Mouse (Mus musculus) intestine, postnatal 0 days (tissue): ENCODE data around the gene Rora. TPM values are rescaled to one million over a fixed set of nuclear protein-coding genes. Genes with fewer than 3 reads are reported as not detected.

Experiments
- ATAC-seq: fragments of 200-750 bp; cut with Nextera tagmentation; 2 replicates; pipeline ENCODE4 v1.8.0; 2017; ENCODE audit warnings: mild to moderate bottlenecking, moderate TSS enrichment, moderate library complexity
- H3K27ac ChIP-seq: fragments of 300-500 bp; sonication (generic); 2 replicates; pipeline ENCODE4 v1.5.1; 2014; ENCODE audit warnings: mild to moderate bottlenecking, low read depth, low read length, moderate library complexity
- H3K27me3 ChIP-seq: fragments of 300-500 bp; sonication (generic); replicated peaks from 2 replicates; pipeline ENCODE4 v1.6.1; 2014; ENCODE audit warnings: low read length, mixed read lengths; ENCODE audit not compliant: control insufficient read depth, insufficient read depth
- H3K36me3 ChIP-seq: fragments of 300-500 bp; sonication (generic); 2 replicates; pipeline ENCODE4 v1.6.1; 2014; ENCODE audit warnings: mild to moderate bottlenecking, moderate library complexity; ENCODE audit not compliant: control insufficient read depth, insufficient read depth
- H3K4me1 ChIP-seq: fragments of 300-500 bp; sonication (generic); replicated peaks from 2 replicates; pipeline ENCODE4 v1.6.1; 2014; ENCODE audit warnings: antibody characterized with exemption, low read length, mixed read lengths; ENCODE audit not compliant: control insufficient read depth, insufficient read depth
- H3K4me2 ChIP-seq: fragments of 300-500 bp; sonication (generic); replicated peaks from 2 replicates; pipeline ENCODE4 v1.6.1; 2014; ENCODE audit warnings: low read depth, mild to moderate bottlenecking, moderate library complexity
- H3K4me3 ChIP-seq: fragments of 300-500 bp; sonication (generic); 2 replicates; pipeline ENCODE4 v1.5.1; 2014; ENCODE audit warnings: low read depth, low read length
- H3K9ac ChIP-seq: fragments of 300-500 bp; sonication (generic); 2 replicates; pipeline ENCODE4 v1.6.1; 2014; ENCODE audit warnings: mild to moderate bottlenecking, low read depth, low read length
- H3K9me3 ChIP-seq: fragments of 300-500 bp; sonication (generic); 2 replicates; pipeline ENCODE4 v1.6.1; 2016; ENCODE audit warnings: mixed run types; ENCODE audit not compliant: control insufficient read depth
- CTCF ChIP-seq: sonication (generic); IDR thresholded peaks from 2 replicates; pipeline ENCODE4 v1.5.1; 2016; ENCODE audit warnings: low read depth, mild to moderate bottlenecking, control low read depth, antibody characterized with exemption, moderate library complexity
- WGBS: fragments of 180-500 bp; shearing (Covaris S2); extraction: QIAGEN DNeasy Blood & Tissue Kit; methylation state at CpG from one replicate; pipeline ENCODE4 v1.1.7; 2014; 5-methylcytosine and 5-hydroxymethylcytosine counted together
- polyA plus RNA-seq: library from polyadenylated mRNA; unstranded; fragments of >200 nt; fragmentation: Nextera tagmentation; extraction: Ambion mirVana; gene quantifications from 2 replicates; pipeline ENCODE4 v1.2.1, GENCODE M21; 2015

Rora gene
- polyA plus RNA-seq, 1 experiment from 2014 or later: 4.7 TPM

GRCm38 (mm10) chr9:68923128-68923601 is 269.6 kb downstream of the Rora start:
- Histone ChIP-seq H3K4me1 (no peaks in the 10 kb centered on the region), H3K4me3 (no peak overlapping the region), H3K9ac (no peak overlapping the region), H3K27ac (no peak overlapping the region), H3K27me3 (no peaks in the 10 kb centered on the region), H3K4me2 (no peak overlapping the region), H3K36me3 (no peaks in the 10 kb centered on the region), H3K9me3 (no peaks in the 10 kb centered on the region)
- TF ChIP-seq CTCF: no peak
- ATAC-seq: no peak
- whole genome bisulfite sequencing: 87% methylated on average over 12 of the region's 12 CpGs

GRCm38 (mm10) chr9:68926406-68926805 is 272.8 kb downstream of the Rora start:
- Histone ChIP-seq H3K27me3 (no peaks in the 10 kb centered on the region), H3K4me3 (no peak overlapping the region), H3K4me1 (no peaks in the 10 kb centered on the region), H3K36me3 (no peaks in the 10 kb centered on the region), H3K9me3 (no peaks in the 10 kb centered on the region), H3K9ac (no peak overlapping the region), H3K27ac (no peak overlapping the region), H3K4me2 (no peak overlapping the region)
- ATAC-seq: no peak
- 94% methylated on average over 6 of the region's 6 CpGs for WGBS
- TF ChIP-seq CTCF: no peak

- H3K4me3 ChIP-seq: no peak overlapping the region
- no peaks in the 10 kb centered on the region for H3K27me3 ChIP-seq
- no peak overlapping the region for H3K4me2 ChIP-seq
- no peak overlapping the region for H3K9ac ChIP-seq
- H3K9me3 ChIP-seq: no peaks in the 10 kb centered on the region
- no peaks in the 10 kb centered on the region for H3K36me3 ChIP-seq
- 65% methylated on average over 3 of the region's 3 CpGs for WGBS
- TF ChIP-seq CTCF: no peak
- no peak overlapping the region for H3K27ac ChIP-seq
- ATAC-seq: no peak
- no peaks in the 10 kb centered on the region for H3K4me1 ChIP-seq
These were observed 279.6 kb downstream of the Rora start for GRCm38 (mm10) chr9:68933159-68933558.

- no peak for ATAC-seq
- H3K27me3 ChIP-seq: no peaks in the 10 kb centered on the region
- no peaks in the 10 kb centered on the region for H3K4me1 ChIP-seq
- no peak overlapping the region for H3K4me2 ChIP-seq
- no peak overlapping the region for H3K9ac ChIP-seq
- no peak for TF ChIP-seq CTCF
- no peak overlapping the region for H3K4me3 ChIP-seq
- no peaks in the 10 kb centered on the region for H3K36me3 ChIP-seq
- WGBS: 96% methylated on average over 4 of the region's 4 CpGs
- no peaks in the 10 kb centered on the region for H3K9me3 ChIP-seq
- no peak overlapping the region for H3K27ac ChIP-seq
These were observed 280.7 kb downstream of the Rora start for GRCm38 (mm10) chr9:68934238-68934637.

GRCm38 (mm10) chr9:68935611-68936010 is 282.0 kb downstream of the Rora start:
- no peaks in the 10 kb centered on the region for H3K4me1 ChIP-seq
- no peak for TF ChIP-seq CTCF
- H3K9ac ChIP-seq: no peak overlapping the region
- ATAC-seq: no peak
- H3K4me3 ChIP-seq: no peak overlapping the region
- no peaks in the 10 kb centered on the region for H3K27me3 ChIP-seq
- WGBS: 67% methylated on average over 11 of the region's 11 CpGs
- no peak overlapping the region for H3K4me2 ChIP-seq
- no peak overlapping the region for H3K27ac ChIP-seq
- no peaks in the 10 kb centered on the region for H3K9me3 ChIP-seq
- no peaks in the 10 kb centered on the region for H3K36me3 ChIP-seq

GRCm38 (mm10) chr9:68941037-68941436 is 287.5 kb downstream of the Rora start:
- no peak overlapping the region for H3K9ac ChIP-seq
- no peaks in the 10 kb centered on the region for H3K4me1 ChIP-seq
- H3K9me3 ChIP-seq: no peaks in the 10 kb centered on the region
- ATAC-seq: no peak
- TF ChIP-seq CTCF: no peak
- 65% methylated on average over 7 of the region's 7 CpGs for WGBS
- H3K4me2 ChIP-seq: no peak overlapping the region
- H3K36me3 ChIP-seq: no peaks in the 10 kb centered on the region
- no peak overlapping the region for H3K4me3 ChIP-seq
- H3K27ac ChIP-seq: no peak overlapping the region
- H3K27me3 ChIP-seq: no peaks in the 10 kb centered on the region

GRCm38 (mm10) chr9:68942595-68943011 is 289.0 kb downstream of the Rora start:
- Histone ChIP-seq H3K27ac (no peak overlapping the region), H3K4me3 (no peak overlapping the region), H3K9me3 (no peaks in the 10 kb centered on the region), H3K36me3 (no peaks in the 10 kb centered on the region), H3K4me1 (no peaks in the 10 kb centered on the region), H3K4me2 (no peak overlapping the region), H3K9ac (no peak overlapping the region), H3K27me3 (no peaks in the 10 kb centered on the region)
- 75% methylated on average over 4 of the region's 4 CpGs for WGBS
- ATAC-seq: no peak
- TF ChIP-seq CTCF: no peak
